Mouse (Mus musculus) mature B cell (primary cell): ENCODE results near the gene Map3k4.
"Not testable (repeated sequence)": the region's sequence is repeated elsewhere in the genome, so short reads cannot be mapped to it uniquely, and the experiment has no call there.

Source experiments
- in situ Hi-C: fragments of 300-500 bp; cut with MboI; formaldehyde crosslinking; loops from 2 replicates; pipeline ENCODE4 v1.14.3; 2019

The Map3k4 gene

GRCm38 (mm10) chr17:12224551-12224950 lies 94.0 kb downstream of the Map3k4 start:
- in situ Hi-C loops: not testable (repeated sequence)

- in situ Hi-C loops: no loop called here
These were observed 94.5 kb downstream of the Map3k4 start for GRCm38 (mm10) chr17:12224145-12224544.

GRCm38 (mm10) chr17:12223682-12224081 lies 94.9 kb downstream of the Map3k4 start:
- in situ Hi-C loops: no loop called here

GRCm38 (mm10) chr17:12221926-12222325 lies 96.7 kb downstream of the Map3k4 start:
- in situ Hi-C loops: no loop called here

- in situ Hi-C loops: loop anchor here (10.0 kb wide), 1 partner anchor 111 kb away; no protein-coding TSS in a partner anchor
These were observed 102.4 kb downstream of the Map3k4 start for GRCm38 (mm10) chr17:12216224-12216623.

- in situ Hi-C loops: loop anchor here (5.0 to 10.0 kb wide), 2 partner anchors 109 to 166 kb away; no protein-coding TSS in a partner anchor
These were observed 105.2 kb downstream of the Map3k4 start for GRCm38 (mm10) chr17:12213430-12213829.

- in situ Hi-C loops: loop anchor here (5.0 to 10.0 kb wide), 2 partner anchors 108 to 165 kb away; no protein-coding TSS in a partner anchor
These were observed 106.3 kb downstream of the Map3k4 start for GRCm38 (mm10) chr17:12212341-12212740.

GRCm38 (mm10) chr17:12211890-12212289 lies 106.7 kb downstream of the Map3k4 start:
- in situ Hi-C loops: loop anchor here (5.0 to 10.0 kb wide), 2 partner anchors 107 to 165 kb away; no protein-coding TSS in a partner anchor

GRCm38 (mm10) chr17:12210544-12211132 lies 108.0 kb downstream of the Map3k4 start:
- in situ Hi-C loops: loop anchor here (5.0 to 10.0 kb wide), 2 partner anchors 106 to 163 kb away; no protein-coding TSS in a partner anchor

- in situ Hi-C loops: no loop called here
These were observed 109.1 kb downstream of the Map3k4 start for GRCm38 (mm10) chr17:12209481-12209880.

GRCm38 (mm10) chr17:12207022-12207548 lies 111.5 kb downstream of the Map3k4 start:
- in situ Hi-C loops: no loop called here

- in situ Hi-C loops: no loop called here
These were observed 112.3 kb downstream of the Map3k4 start for GRCm38 (mm10) chr17:12206248-12206647.

GRCm38 (mm10) chr17:12205694-12206075 lies 112.9 kb downstream of the Map3k4 start:
- in situ Hi-C loops: no loop called here

GRCm38 (mm10) chr17:12205015-12205693 lies 113.4 kb downstream of the Map3k4 start:
- in situ Hi-C loops: no loop called here

- in situ Hi-C loops: no loop called here
These were observed 113.9 kb downstream of the Map3k4 start for GRCm38 (mm10) chr17:12204689-12205014.

GRCm38 (mm10) chr17:12204246-12204645 lies 114.3 kb downstream of the Map3k4 start:
- in situ Hi-C loops: no loop called here

GRCm38 (mm10) chr17:12203414-12203897 lies 115.1 kb downstream of the Map3k4 start:
- in situ Hi-C loops: no loop called here

GRCm38 (mm10) chr17:12201086-12201485 lies 117.5 kb downstream of the Map3k4 start:
- in situ Hi-C loops: no loop called here

- in situ Hi-C loops: no loop called here
These were observed 118.7 kb downstream of the Map3k4 start for GRCm38 (mm10) chr17:12199933-12200332.

- in situ Hi-C loops: no loop called here
These were observed 123.0 kb downstream of the Map3k4 start for GRCm38 (mm10) chr17:12195604-12196003.

- in situ Hi-C loops: no loop called here
These were observed 123.5 kb downstream of the Map3k4 start for GRCm38 (mm10) chr17:12195137-12195536.

GRCm38 (mm10) chr17:12187782-12188181 lies 130.8 kb downstream of the Map3k4 start:
- in situ Hi-C loops: no loop called here

- in situ Hi-C loops: no loop called here
These were observed 132.3 kb downstream of the Map3k4 start for GRCm38 (mm10) chr17:12186341-12186740.
